Mouse (Mus musculus) embryonic facial prominence, embryonic 10.5 days (tissue): ENCODE data around the gene Crybg2. TPM values are rescaled to one million over a fixed set of nuclear protein-coding genes. Genes with fewer than 3 reads are reported as not detected.

Experiments
- DNase-seq: peaks from one replicate; pipeline ENCODE4 v3.0.0-alpha.2; 2017; ENCODE audit warnings: low spot score
- H3K27ac ChIP-seq: fragments of 300-500 bp; sonication (generic); replicated peaks from 2 replicates; pipeline ENCODE4 v1.5.1; 2016; ENCODE audit warnings: mild to moderate bottlenecking
- H3K27me3 ChIP-seq: fragments of 300-500 bp; sonication (generic); replicated peaks from 2 replicates; pipeline ENCODE4 v1.6.1; 2016; ENCODE audit warnings: low read depth, mild to moderate bottlenecking; ENCODE audit not compliant: poor library complexity, severe bottlenecking
- H3K36me3 ChIP-seq: fragments of 300-500 bp; sonication (generic); replicated peaks from 2 replicates; pipeline ENCODE4 v1.6.1; 2016; ENCODE audit warnings: mild to moderate bottlenecking, moderate library complexity
- H3K4me1 ChIP-seq: fragments of 300-500 bp; sonication (generic); 2 replicates; pipeline ENCODE4 v1.6.1; 2016
- H3K4me3 ChIP-seq: fragments of 300-500 bp; sonication (generic); 2 replicates; pipeline ENCODE4 v1.5.1; 2016; ENCODE audit warnings: mild to moderate bottlenecking, moderate library complexity
- H3K9me3 ChIP-seq: fragments of 300-500 bp; sonication (generic); 2 replicates; pipeline ENCODE4 v1.6.1; 2016; ENCODE audit warnings: mild to moderate bottlenecking
- WGBS: fragments of 180-500 bp; shearing (Covaris S2); methylation state at CpG from one replicate; pipeline ENCODE4 v1.1.7; 2016; 5-methylcytosine and 5-hydroxymethylcytosine counted together
- polyA plus RNA-seq: library from polyadenylated mRNA; unstranded; fragments of >200 nt; fragmentation: Nextera tagmentation; extraction: Ambion mirVana; gene quantifications from 2 replicates; pipeline ENCODE4 v1.2.1, GENCODE M21; 2016

Gene Crybg2
- polyA plus RNA-seq: 4.1 and 7.1 TPM in 2 replicates

DNA sequence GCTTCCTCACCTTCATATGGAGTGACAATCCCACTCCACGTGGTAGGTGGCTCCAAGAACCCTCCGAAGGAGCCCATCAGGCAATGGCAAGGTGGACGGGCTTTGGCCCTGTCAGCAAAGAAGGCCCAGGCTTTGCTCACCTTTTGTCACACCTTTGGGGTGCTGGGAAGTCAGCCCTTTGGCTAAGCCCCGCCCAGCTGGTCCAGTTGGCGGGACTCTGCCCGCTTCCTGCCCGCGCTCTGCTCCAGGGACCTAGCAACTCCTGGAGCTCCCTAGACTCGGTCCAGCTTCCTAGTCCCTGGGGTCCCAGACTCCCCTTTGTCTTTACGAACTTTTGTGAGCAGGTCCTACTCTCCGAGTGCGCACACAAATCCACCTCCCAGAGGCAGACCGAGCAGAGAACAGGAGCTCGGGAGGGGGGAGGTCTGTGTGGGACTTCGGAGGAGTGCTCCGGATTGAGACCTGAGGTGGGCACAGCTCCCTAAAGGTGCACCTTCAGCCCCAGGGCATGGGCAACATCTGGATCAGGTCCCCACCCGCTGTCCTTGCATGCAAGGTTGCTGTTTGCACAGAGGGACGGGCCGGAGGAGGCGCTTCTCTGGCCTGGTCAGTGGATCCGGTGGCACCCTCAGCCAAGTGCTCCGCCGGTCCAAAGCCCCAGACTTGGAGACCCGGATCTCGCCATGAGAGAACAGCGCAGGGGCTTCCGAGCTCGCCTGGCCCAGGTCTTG lies at the start of gene Crybg2:
Gene Crybg2 (plus strand): TSS at position 681 of the 731 bp plus-strand sequence.
- Histone ChIP-seq H3K27ac (no peak within 1 kb of the TSS), H3K9me3 (no peaks in the 10 kb centered on the region), H3K4me3 (no peak within 1 kb of the TSS), H3K36me3 (no peaks in the 10 kb centered on the region), H3K4me1 (peaks cover 22% of the 10 kb centered on the region), H3K27me3 (peaks cover 56% of the 10 kb centered on the region)
- no peak for DNase-seq
- WGBS: 39% methylated on average over 28 of the region's 28 CpGs

GRCm38 (mm10) chr4:134011450-134012414 lies 48.9 kb upstream of the Crybg2 start:
- Histone ChIP-seq H3K4me3 (peak overlapping the region; percentile 47), H3K36me3 (peaks cover 34% of the 10 kb centered on the region), H3K27ac (peak overlapping the region; percentile 86), H3K4me1 (peaks cover 70% of the 10 kb centered on the region), H3K9me3 (no peaks in the 10 kb centered on the region), H3K27me3 (no peaks in the 10 kb centered on the region)
- WGBS: 9% methylated on average over 16 of the region's 16 CpGs
- DNase-seq: peak; percentile 80

DNA sequence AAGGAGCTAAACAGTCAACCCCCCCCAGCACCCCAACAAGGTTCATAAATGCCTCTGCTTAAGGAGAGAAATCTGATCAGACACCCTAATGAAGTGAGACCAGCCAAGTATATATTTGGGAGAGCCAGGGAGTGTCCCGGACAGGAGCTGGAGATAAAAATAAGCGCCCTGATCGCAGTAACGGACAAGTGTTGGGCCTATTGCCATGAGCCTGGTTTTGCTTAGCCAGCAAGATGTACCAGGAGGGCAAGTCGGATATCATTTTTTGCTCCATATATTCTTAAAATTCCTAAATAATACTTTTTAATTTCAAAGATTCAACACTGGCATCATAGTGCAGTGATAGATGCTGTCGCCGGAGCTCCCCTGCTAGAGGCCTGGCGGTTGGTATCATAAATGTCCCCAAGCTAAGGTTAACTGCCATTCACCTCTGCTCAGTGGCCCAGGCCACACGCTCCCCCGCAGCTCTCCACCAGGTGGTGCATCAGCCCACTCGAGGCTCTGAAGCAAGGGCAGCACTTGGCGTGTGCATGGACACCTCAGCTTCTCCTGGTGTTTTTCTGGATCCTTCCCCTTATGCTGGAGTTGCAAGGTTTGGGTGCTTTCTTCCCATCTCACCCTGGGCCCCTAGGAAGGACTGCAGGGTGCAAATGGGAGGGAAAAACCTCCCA lies 47.6 kb upstream of the Crybg2 start:
- WGBS: 48% methylated on average over 12 of the region's 12 CpGs
- peaks cover 21% of the 10 kb centered on the region for H3K36me3 ChIP-seq
- no peaks in the 10 kb centered on the region for H3K27me3 ChIP-seq
- H3K27ac ChIP-seq: peak overlapping the region; percentile 86; the same call in 1 of the 2 replicates
- peaks cover 83% of the 10 kb centered on the region for H3K4me1 ChIP-seq
- DNase-seq: peak; percentile 69
- peak overlapping the region; percentile 23; the same call in 1 of the 2 replicates for H3K4me3 ChIP-seq
- H3K9me3 ChIP-seq: no peaks in the 10 kb centered on the region

DNA sequence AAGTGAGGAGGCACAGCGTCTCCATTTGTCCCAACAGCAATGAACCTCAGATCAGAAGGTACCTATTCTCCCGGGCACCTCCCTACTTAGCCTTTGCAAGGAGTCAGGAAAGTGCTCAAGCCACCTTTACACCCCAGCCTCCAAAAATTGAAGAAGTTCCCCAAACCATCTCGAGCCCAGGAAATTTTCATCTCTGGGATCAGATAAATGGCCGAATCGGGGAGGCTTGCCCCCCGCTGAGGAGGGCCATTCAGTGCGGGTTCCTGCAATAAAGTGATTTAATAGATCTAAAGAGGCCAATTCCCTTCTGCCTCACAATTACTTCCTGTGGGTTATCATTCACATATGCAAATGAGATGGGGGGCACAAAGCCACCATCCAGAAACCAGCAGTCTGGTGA lies 44.4 kb upstream of the Crybg2 start:
- Histone ChIP-seq H3K27me3 (no peaks in the 10 kb centered on the region), H3K9me3 (no peaks in the 10 kb centered on the region), H3K4me1 (peaks cover 92% of the 10 kb centered on the region), H3K36me3 (peaks cover 9% of the 10 kb centered on the region; the same call in 1 of the 2 replicates), H3K4me3 (peak overlapping the region; percentile 69), H3K27ac (peak overlapping the region; percentile 89)
- no peak for DNase-seq
- whole genome bisulfite sequencing: 3% methylated on average over 7 of the region's 7 CpGs

DNA sequence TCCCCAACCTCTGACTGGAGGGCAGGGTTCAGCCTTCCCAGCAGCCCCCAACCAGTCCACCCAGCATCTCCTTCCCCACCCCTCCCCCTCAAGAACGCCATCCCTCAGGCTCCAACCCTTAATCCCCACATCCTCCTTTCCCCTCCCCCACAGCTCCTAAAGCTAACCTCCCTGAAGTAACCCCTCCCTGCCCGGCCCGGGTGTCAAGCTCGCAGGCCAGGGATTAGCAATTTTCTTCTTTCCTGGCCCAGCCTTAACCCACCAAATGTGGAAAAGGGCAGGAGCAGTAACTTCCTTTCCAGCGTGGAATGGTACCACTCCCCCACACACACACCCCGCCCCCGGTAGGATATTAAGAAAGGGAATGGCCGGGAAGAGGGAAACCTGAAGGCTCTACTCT lies 43.8 kb upstream of the Crybg2 start:
- Histone ChIP-seq H3K27ac (peak overlapping the region; percentile 89), H3K36me3 (peaks cover 9% of the 10 kb centered on the region; the same call in 1 of the 2 replicates), H3K9me3 (no peaks in the 10 kb centered on the region), H3K27me3 (no peaks in the 10 kb centered on the region), H3K4me1 (peaks cover 86% of the 10 kb centered on the region), H3K4me3 (peak overlapping the region; percentile 69)
- WGBS: under 1% methylated on average over 8 of the region's 8 CpGs
- DNase-seq: peak; percentile 88

- Histone ChIP-seq H3K4me1 (peaks cover 81% of the 10 kb centered on the region), H3K27me3 (no peaks in the 10 kb centered on the region), H3K27ac (peak overlapping the region; percentile 89), H3K9me3 (no peaks in the 10 kb centered on the region), H3K36me3 (peaks cover 9% of the 10 kb centered on the region; the same call in 1 of the 2 replicates), H3K4me3 (peak overlapping the region; percentile 69)
- peak; percentile 87 for DNase-seq
- under 1% methylated on average over 21 of the region's 21 CpGs for WGBS
Observed at GRCm38 (mm10) chr4:134017201-134017865, 43.3 kb upstream of the Crybg2 start.

DNA sequence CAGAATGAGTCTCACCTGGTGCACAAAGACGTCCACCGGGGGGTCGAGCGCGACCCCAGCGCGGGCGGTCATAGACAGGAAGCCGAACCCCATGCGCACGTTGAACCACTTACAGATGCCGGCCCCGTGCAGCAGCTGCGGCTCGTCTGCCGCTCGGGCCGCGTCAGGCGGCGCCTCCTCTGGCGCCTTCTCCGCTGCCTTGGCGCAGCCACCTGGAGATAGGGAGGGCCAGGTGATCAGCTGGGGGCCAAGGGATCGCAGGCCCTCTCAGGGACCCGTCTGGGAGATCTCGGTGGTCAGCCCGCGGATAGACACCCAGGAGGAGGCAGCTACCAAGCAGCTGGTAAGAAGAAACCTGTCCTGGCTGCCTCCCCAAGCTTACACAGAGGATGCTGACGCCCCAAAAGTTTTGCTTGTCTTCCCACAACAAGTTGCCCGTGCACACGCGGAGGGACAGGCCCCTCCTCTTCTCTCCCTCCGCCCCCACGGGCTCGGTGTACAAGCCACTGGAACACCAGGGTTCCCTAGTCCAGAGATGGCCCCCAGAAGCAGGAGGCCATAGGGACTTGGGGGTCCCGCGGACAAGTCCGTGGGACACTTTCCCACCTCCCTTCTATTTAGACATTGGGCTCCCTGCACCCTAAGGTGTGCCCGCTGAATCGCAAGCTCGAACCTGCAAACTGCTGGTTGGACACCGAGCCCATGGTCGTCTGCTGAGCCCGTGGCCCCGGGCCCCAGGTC lies 42.4 kb upstream of the Crybg2 start:
- H3K27ac ChIP-seq: peak overlapping the region; percentile 89
- no peaks in the 10 kb centered on the region for H3K9me3 ChIP-seq
- peak overlapping the region; percentile 69 for H3K4me3 ChIP-seq
- DNase-seq: peak; percentile 79
- peaks cover 72% of the 10 kb centered on the region for H3K4me1 ChIP-seq
- under 1% methylated on average over 46 of the region's 46 CpGs for WGBS
- no peaks in the 10 kb centered on the region for H3K27me3 ChIP-seq
- peaks cover 9% of the 10 kb centered on the region; the same call in 1 of the 2 replicates for H3K36me3 ChIP-seq

- Histone ChIP-seq H3K9me3 (no peaks in the 10 kb centered on the region), H3K4me3 (peak within 1 kb of the TSS; percentile 69), H3K27me3 (no peaks in the 10 kb centered on the region), H3K36me3 (peaks cover 9% of the 10 kb centered on the region; the same call in 1 of the 2 replicates), H3K27ac (peak within 1 kb of the TSS; percentile 89), H3K4me1 (peaks cover 67% of the 10 kb centered on the region)
- under 1% methylated on average over 9 of the region's 9 CpGs for WGBS
- peak; percentile 83 for DNase-seq
Observed at GRCm38 (mm10) chr4:134018779-134019145, 41.9 kb upstream of the Crybg2 start, which contains the start of gene Lin28a. Gene Lin28a, minus strand, starts transcription at chr4:134018841.

DNA sequence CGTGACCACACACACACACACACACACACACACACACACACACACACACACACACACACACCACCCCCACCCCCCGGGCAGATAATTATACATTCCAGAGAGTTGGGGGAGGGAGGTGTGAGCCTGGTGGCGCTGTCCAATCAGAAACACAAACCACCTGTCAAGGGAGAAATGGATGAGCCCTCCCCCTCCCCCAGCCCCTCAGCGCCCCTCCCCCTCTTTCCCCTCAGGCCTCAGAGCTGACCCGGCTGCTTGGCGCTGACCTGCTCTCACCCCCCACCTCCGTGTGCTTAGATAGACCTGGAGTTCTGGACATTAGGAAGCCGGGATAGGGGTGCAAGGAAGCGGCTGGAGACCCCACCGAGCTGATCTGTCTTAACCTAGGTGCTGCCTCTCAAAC lies 41.4 kb upstream of the Crybg2 start:
- DNase-seq: peak; percentile 88
- H3K4me3 ChIP-seq: peak overlapping the region; percentile 69
- no peaks in the 10 kb centered on the region for H3K27me3 ChIP-seq
- peaks cover 62% of the 10 kb centered on the region for H3K4me1 ChIP-seq
- no peaks in the 10 kb centered on the region for H3K9me3 ChIP-seq
- 0% methylated on average over 10 of the region's 10 CpGs for WGBS
- H3K36me3 ChIP-seq: peaks cover 4% of the 10 kb centered on the region; the same call in 1 of the 2 replicates
- peak overlapping the region; percentile 89 for H3K27ac ChIP-seq

DNA sequence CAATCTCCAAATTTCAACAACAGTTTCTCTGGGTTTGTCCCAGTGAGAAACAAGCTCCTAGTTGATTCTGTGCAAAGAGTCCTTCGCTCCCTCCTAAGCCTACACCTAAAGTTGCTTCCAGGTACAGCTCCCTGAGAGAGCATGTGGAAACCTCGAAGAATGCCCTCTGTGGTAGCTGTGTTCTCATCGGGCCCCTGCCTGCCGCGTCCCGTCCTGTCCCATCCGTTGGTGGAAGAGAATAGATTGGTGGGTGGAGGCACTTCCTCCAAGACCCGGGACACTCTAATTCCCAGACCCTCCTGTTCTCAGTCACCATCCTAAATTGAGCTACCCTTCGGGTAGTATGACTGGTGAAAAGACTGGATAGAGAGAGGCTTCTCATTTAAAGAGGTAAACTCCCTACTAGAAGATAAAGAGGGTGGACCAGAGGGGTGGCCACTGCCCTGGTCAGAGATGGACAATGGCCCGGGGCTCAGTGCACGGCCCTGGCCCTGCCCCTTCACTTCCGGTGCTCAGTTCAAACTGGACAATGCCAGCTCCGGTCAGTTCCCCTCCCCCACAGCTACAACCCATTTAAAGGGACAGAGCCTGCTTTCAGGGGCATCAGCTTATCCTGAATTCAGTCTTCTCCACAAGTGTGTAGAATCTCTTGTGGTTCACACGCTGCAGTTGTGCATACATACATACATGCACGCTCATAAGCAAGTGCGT lies 40.8 kb upstream of the Crybg2 start:
- Histone ChIP-seq H3K9me3 (no peaks in the 10 kb centered on the region), H3K4me1 (peaks cover 58% of the 10 kb centered on the region), H3K27me3 (no peaks in the 10 kb centered on the region), H3K4me3 (peak overlapping the region; percentile 69), H3K27ac (peak overlapping the region; percentile 89), H3K36me3 (peaks cover 1% of the 10 kb centered on the region; the same call in 1 of the 2 replicates)
- 2% methylated on average over 16 of the region's 16 CpGs for WGBS
- DNase-seq: peak; percentile 77
